Mouse (Mus musculus) gonadal fat pad, adult 2 months (tissue): ENCODE measurements around the gene Avil. TPM values are rescaled to one million over a fixed set of nuclear protein-coding genes. Genes with fewer than 3 reads are reported as not detected.

Experiments used
- DNase-seq: peaks from one replicate; pipeline ENCODE4 v3.0.0-alpha.2; 2012; ENCODE audit warnings: low read depth
- polyA plus RNA-seq: library from polyadenylated mRNA; depleted of rRNA; stranded (reverse); fragments of >200 nt; gene quantifications from 2 replicates; pipeline ENCODE4 v1.2.3, GENCODE M21; 2012; rRNA removed

Avil gene
- polyA plus RNA-seq: 0.07 and 0.13 TPM in 2 replicates

- no peak for DNase-seq
Measured at GRCm38 (mm10) chr10:127000529-127000928, at the start of gene Avil. Avil (plus strand) TSS chr10:127000709.

GRCm38 (mm10) chr10:126952375-126952774, 48.1 kb upstream of the Avil start:
- no peak for DNase-seq

GRCm38 (mm10) chr10:126953029-126953471, 47.5 kb upstream of the Avil start:
- DNase-seq: no peak

GRCm38 (mm10) chr10:126956692-126957358, 43.7 kb upstream of the Avil start:
- DNase-seq: no peak

- DNase-seq: peak; percentile 19
Measured at GRCm38 (mm10) chr10:126957359-126958107, 43.0 kb upstream of the Avil start.

GRCm38 (mm10) chr10:126960496-126960895, 40.0 kb upstream of the Avil start:
- no peak for DNase-seq

GRCm38 (mm10) chr10:126961757-126962156, 38.8 kb upstream of the Avil start:
- DNase-seq: no peak

- no peak for DNase-seq
Measured at GRCm38 (mm10) chr10:126962271-126962965, 38.1 kb upstream of the Avil start.

- no peak for DNase-seq
Measured at GRCm38 (mm10) chr10:126962966-126963330, 37.6 kb upstream of the Avil start.

GRCm38 (mm10) chr10:126963821-126964220, 36.7 kb upstream of the Avil start:
- no peak for DNase-seq

- DNase-seq: no peak
Measured at GRCm38 (mm10) chr10:126971363-126972050, 29.0 kb upstream of the Avil start.

- no peak for DNase-seq
Measured at GRCm38 (mm10) chr10:126972051-126972725, 28.3 kb upstream of the Avil start.

- no peak for DNase-seq
Measured at GRCm38 (mm10) chr10:126972988-126973387, 27.5 kb upstream of the Avil start.

- no peak for DNase-seq
Measured at GRCm38 (mm10) chr10:126975706-126976105, 24.8 kb upstream of the Avil start.

GRCm38 (mm10) chr10:126977076-126977475, 23.4 kb upstream of the Avil start:
- no peak for DNase-seq

- peak; percentile 67 for DNase-seq
Measured at GRCm38 (mm10) chr10:126978277-126978994, 22.1 kb upstream of the Avil start, which contains the start of gene Ctdsp2. Ctdsp2 (plus strand) TSS chr10:126978717.

- DNase-seq: no peak
Measured at GRCm38 (mm10) chr10:126979121-126979635, 21.3 kb upstream of the Avil start.

GRCm38 (mm10) chr10:126979636-126980151, 20.8 kb upstream of the Avil start:
- DNase-seq: no peak

GRCm38 (mm10) chr10:126980221-126980932, 20.1 kb upstream of the Avil start:
- DNase-seq: no peak
